Mouse (Mus musculus) brain, embryonic 14.5 days (tissue): ENCODE measurements at regions not wholly inside any gene's neighbourhood (a gene's known extent, or its start where the extent isn't known, plus 50 kb on each side); places are given as distances from the start of the nearest gene placed in this dataset.

Experiments
- CTCF ChIP-seq: fragments of 200-500 bp; IDR thresholded peaks from 2 replicates; pipeline ENCODE4 v1.5.1; 2012; ENCODE audit warnings: inconsistent platforms, mild to moderate bottlenecking, moderate library complexity, borderline replicate concordance; ENCODE audit not compliant: insufficient read depth, insufficient read length; ENCODE audit errors: extremely low read depth
- POLR2A ChIP-seq: fragments of 200-500 bp; IDR thresholded peaks from 2 replicates; pipeline ENCODE4 v1.6.1; 2012; ENCODE audit warnings: mild to moderate bottlenecking, inconsistent platforms, borderline replicate concordance; ENCODE audit not compliant: poor library complexity, insufficient read depth, insufficient read length, severe bottlenecking; ENCODE audit errors: extremely low read depth

GRCm38 (mm10) chr17:4876431-4876830, 117.7 kb upstream of the Arid1b start:
- TF ChIP-seq CTCF (no peak), POLR2A (no peak)
